Mouse (Mus musculus) liver, embryonic 15.5 days (tissue): ENCODE data around the gene Fbxl17. TPM values are rescaled to one million over a fixed set of nuclear protein-coding genes. Genes with fewer than 3 reads are reported as not detected.

ENCODE experiments used
- ATAC-seq: fragments of 200-750 bp; cut with Nextera tagmentation; 2 replicates; pipeline ENCODE4 v1.8.0; 2017; ENCODE audit warnings: moderate number of reproducible peaks, mild to moderate bottlenecking, moderate library complexity; ENCODE audit not compliant: insufficient read depth
- H3K27ac ChIP-seq: fragments of 300-500 bp; sonication (generic); replicated peaks from 2 replicates; pipeline ENCODE4 v1.5.1; 2015; ENCODE audit warnings: mild to moderate bottlenecking, inconsistent platforms
- H3K27me3 ChIP-seq: fragments of 300-500 bp; sonication (generic); 2 replicates; pipeline ENCODE4 v1.6.1; 2015; ENCODE audit warnings: mild to moderate bottlenecking, inconsistent platforms
- H3K36me3 ChIP-seq: fragments of 300-500 bp; sonication (generic); replicated peaks from 2 replicates; pipeline ENCODE4 v1.6.1; 2015; ENCODE audit warnings: moderate library complexity, mild to moderate bottlenecking, inconsistent platforms
- H3K4me1 ChIP-seq: fragments of 300-500 bp; sonication (generic); replicated peaks from 2 replicates; pipeline ENCODE4 v1.6.1; 2015; ENCODE audit warnings: inconsistent platforms
- H3K4me2 ChIP-seq: fragments of 300-500 bp; sonication (generic); 2 replicates; pipeline ENCODE4 v1.6.1; 2015; ENCODE audit warnings: moderate library complexity, mild to moderate bottlenecking, inconsistent platforms
- H3K4me3 ChIP-seq: fragments of 300-500 bp; sonication (generic); replicated peaks from 2 replicates; pipeline ENCODE4 v1.5.1; 2015; ENCODE audit warnings: mild to moderate bottlenecking, inconsistent platforms
- H3K9ac ChIP-seq: fragments of 300-500 bp; sonication (generic); 2 replicates; pipeline ENCODE4 v1.6.1; 2015; ENCODE audit warnings: moderate library complexity, mild to moderate bottlenecking, inconsistent platforms
- H3K9me3 ChIP-seq: fragments of 300-500 bp; sonication (generic); replicated peaks from 2 replicates; pipeline ENCODE4 v1.6.1; 2016; ENCODE audit warnings: inconsistent platforms
- whole genome bisulfite sequencing: fragments of 180-500 bp; shearing (Covaris S2); methylation state at CpG from one replicate; pipeline ENCODE4 v1.1.7; 2015; ENCODE audit warnings: mixed read lengths; ENCODE audit not compliant: insufficient replicate concordance; 5-methylcytosine and 5-hydroxymethylcytosine counted together
- polyA plus RNA-seq: library from polyadenylated mRNA; unstranded; fragments of >200 nt; fragmentation: Nextera tagmentation; extraction: Ambion mirVana; gene quantifications from 2 replicates; pipeline ENCODE4 v1.2.1, GENCODE M21; 2015

Gene Fbxl17
- polyA plus RNA-seq, 1 experiment from 2014 or later: 1.8 TPM

- Histone ChIP-seq H3K9me3 (no peaks in the 10 kb centered on the region), H3K4me2 (no peak overlapping the region), H3K4me1 (peaks cover 8% of the 10 kb centered on the region), H3K4me3 (no peak overlapping the region), H3K36me3 (no peaks in the 10 kb centered on the region), H3K27me3 (no peaks in the 10 kb centered on the region), H3K9ac (no peak overlapping the region), H3K27ac (no peak overlapping the region)
- WGBS: 83% methylated on average over 3 of the region's 3 CpGs
- no peak for ATAC-seq
Measured at GRCm38 (mm10) chr17:63242761-63243160, 257.1 kb downstream of the Fbxl17 start.

- no peak for ATAC-seq
Measured at GRCm38 (mm10) chr17:63240731-63241106, 259.1 kb downstream of the Fbxl17 start.

GRCm38 (mm10) chr17:63240021-63240730 is 259.6 kb downstream of the Fbxl17 start:
- H3K36me3 ChIP-seq: no peaks in the 10 kb centered on the region

More at GRCm38 (mm10) chr17:63240731-63241106, 259.1 kb downstream of the Fbxl17 start:
- no peaks in the 10 kb centered on the region for H3K27me3 ChIP-seq
- H3K9ac ChIP-seq: no peak overlapping the region
- WGBS: 78% methylated on average over 5 of the region's 5 CpGs
- H3K27ac ChIP-seq: no peak overlapping the region
- no peaks in the 10 kb centered on the region for H3K36me3 ChIP-seq
- H3K4me2 ChIP-seq: no peak overlapping the region
- no peaks in the 10 kb centered on the region for H3K4me1 ChIP-seq
- H3K4me3 ChIP-seq: no peak overlapping the region
- no peaks in the 10 kb centered on the region for H3K9me3 ChIP-seq

GRCm38 (mm10) chr17:63236846-63237245 is 263.0 kb downstream of the Fbxl17 start:
- Histone ChIP-seq H3K36me3 (no peaks in the 10 kb centered on the region), H3K27ac (no peak overlapping the region), H3K4me2 (no peak overlapping the region), H3K9me3 (no peaks in the 10 kb centered on the region), H3K4me3 (no peak overlapping the region), H3K27me3 (no peaks in the 10 kb centered on the region), H3K9ac (no peak overlapping the region), H3K4me1 (no peaks in the 10 kb centered on the region)
- no peak for ATAC-seq

More at GRCm38 (mm10) chr17:63240021-63240730, 259.6 kb downstream of the Fbxl17 start:
- 71% methylated on average over 9 of the region's 9 CpGs for WGBS
- no peaks in the 10 kb centered on the region for H3K4me1 ChIP-seq
- H3K9me3 ChIP-seq: no peaks in the 10 kb centered on the region
- ATAC-seq: no peak
- H3K4me2 ChIP-seq: no peak overlapping the region
- H3K9ac ChIP-seq: no peak overlapping the region
- no peak overlapping the region for H3K27ac ChIP-seq
- no peaks in the 10 kb centered on the region for H3K27me3 ChIP-seq
- no peak overlapping the region for H3K4me3 ChIP-seq

- no peaks in the 10 kb centered on the region for H3K27me3 ChIP-seq
- H3K4me2 ChIP-seq: no peak overlapping the region
- no peak overlapping the region for H3K4me3 ChIP-seq
- no peaks in the 10 kb centered on the region for H3K9me3 ChIP-seq
- H3K36me3 ChIP-seq: no peaks in the 10 kb centered on the region
- H3K4me1 ChIP-seq: no peaks in the 10 kb centered on the region
- WGBS: 71% methylated on average over 8 of the region's 8 CpGs
- no peak for ATAC-seq
- H3K9ac ChIP-seq: no peak overlapping the region
- no peak overlapping the region for H3K27ac ChIP-seq
Measured at GRCm38 (mm10) chr17:63236221-63236620, 263.6 kb downstream of the Fbxl17 start.

- H3K27me3 ChIP-seq: no peaks in the 10 kb centered on the region
- no peak overlapping the region for H3K9ac ChIP-seq
- H3K4me3 ChIP-seq: no peak overlapping the region
- no peak for ATAC-seq
- no peak overlapping the region for H3K4me2 ChIP-seq
- no peaks in the 10 kb centered on the region for H3K9me3 ChIP-seq
- H3K27ac ChIP-seq: no peak overlapping the region
- no peaks in the 10 kb centered on the region for H3K4me1 ChIP-seq
- no peaks in the 10 kb centered on the region for H3K36me3 ChIP-seq
- 57% methylated on average over 3 of the region's 3 CpGs for WGBS
Measured at GRCm38 (mm10) chr17:63235821-63236220, 264.0 kb downstream of the Fbxl17 start.

GRCm38 (mm10) chr17:63229111-63229510 is 270.7 kb downstream of the Fbxl17 start:
- no peak overlapping the region for H3K4me2 ChIP-seq
- no peaks in the 10 kb centered on the region for H3K36me3 ChIP-seq
- no peak overlapping the region for H3K4me3 ChIP-seq
- no peaks in the 10 kb centered on the region for H3K27me3 ChIP-seq
- H3K27ac ChIP-seq: no peak overlapping the region
- H3K9me3 ChIP-seq: no peaks in the 10 kb centered on the region
- H3K4me1 ChIP-seq: no peaks in the 10 kb centered on the region
- WGBS: 62% methylated on average over 4 of the region's 4 CpGs
- H3K9ac ChIP-seq: no peak overlapping the region
- ATAC-seq: no peak

GRCm38 (mm10) chr17:63226380-63226779 is 273.4 kb downstream of the Fbxl17 start:
- Histone ChIP-seq H3K27ac (no peak overlapping the region), H3K36me3 (no peaks in the 10 kb centered on the region), H3K4me3 (no peak overlapping the region), H3K27me3 (no peaks in the 10 kb centered on the region), H3K9me3 (no peaks in the 10 kb centered on the region), H3K4me1 (0 out of 2 replicates have a peak, but pooled peaks cover under 1% of the 10 kb centered on the region), H3K9ac (no peak overlapping the region), H3K4me2 (no peak overlapping the region)
- ATAC-seq: no peak
- WGBS: 73% methylated on average over 2 of the region's 2 CpGs

- Histone ChIP-seq H3K27ac (no peak overlapping the region), H3K4me2 (no peak overlapping the region), H3K9ac (no peak overlapping the region), H3K4me1 (0 out of 2 replicates have a peak, but pooled peaks cover 5% of the 10 kb centered on the region), H3K9me3 (no peaks in the 10 kb centered on the region), H3K36me3 (no peaks in the 10 kb centered on the region), H3K27me3 (no peaks in the 10 kb centered on the region), H3K4me3 (no peak overlapping the region)
- 86% methylated on average over 1 of the region's 1 CpGs for WGBS
- ATAC-seq: no peak
Measured at GRCm38 (mm10) chr17:63225959-63226358, 273.9 kb downstream of the Fbxl17 start.

GRCm38 (mm10) chr17:63223675-63224074 is 276.1 kb downstream of the Fbxl17 start:
- ATAC-seq: no peak

GRCm38 (mm10) chr17:63221632-63222031 is 278.2 kb downstream of the Fbxl17 start:
- Histone ChIP-seq H3K4me3 (no peak overlapping the region), H3K27ac (no peak overlapping the region), H3K9ac (no peak overlapping the region), H3K4me2 (no peak overlapping the region), H3K9me3 (no peaks in the 10 kb centered on the region), H3K36me3 (no peaks in the 10 kb centered on the region), H3K27me3 (no peaks in the 10 kb centered on the region), H3K4me1 (peaks cover 12% of the 10 kb centered on the region)
- ATAC-seq: no peak
- WGBS: 66% methylated on average over 3 of the region's 3 CpGs

More at GRCm38 (mm10) chr17:63223675-63224074, 276.1 kb downstream of the Fbxl17 start:
- no peak overlapping the region for H3K4me3 ChIP-seq
- no peak overlapping the region for H3K9ac ChIP-seq
- no peak overlapping the region for H3K4me2 ChIP-seq
- 0 out of 2 replicates have a peak, but pooled peaks cover 6% of the 10 kb centered on the region for H3K4me1 ChIP-seq
- WGBS: 70% methylated on average over 4 of the region's 4 CpGs
- no peaks in the 10 kb centered on the region for H3K36me3 ChIP-seq
- H3K9me3 ChIP-seq: no peaks in the 10 kb centered on the region
- H3K27ac ChIP-seq: no peak overlapping the region
- H3K27me3 ChIP-seq: no peaks in the 10 kb centered on the region

- WGBS: 83% methylated on average over 5 of the region's 5 CpGs
Measured at GRCm38 (mm10) chr17:63220821-63221220, 279.0 kb downstream of the Fbxl17 start.

More at GRCm38 (mm10) chr17:63220821-63221220, 279.0 kb downstream of the Fbxl17 start:
- no peak overlapping the region for H3K27ac ChIP-seq
- no peak for ATAC-seq
- peaks cover 12% of the 10 kb centered on the region for H3K4me1 ChIP-seq
- no peaks in the 10 kb centered on the region for H3K36me3 ChIP-seq
- H3K4me3 ChIP-seq: no peak overlapping the region
- H3K4me2 ChIP-seq: no peak overlapping the region
- no peaks in the 10 kb centered on the region for H3K27me3 ChIP-seq
- no peaks in the 10 kb centered on the region for H3K9me3 ChIP-seq
- H3K9ac ChIP-seq: no peak overlapping the region
